Mouse (Mus musculus): ENCODE measurements around the gene Gm1527.
"Not testable (repeated sequence)": the region's sequence is repeated elsewhere in the genome, so short reads cannot be mapped to it uniquely, and the experiment has no call there.

Gene Gm1527

GRCm38 (mm10) chr3:28892317-28892716 lies at the start of gene Gm1527:
TSS of gene Gm1527 (plus strand) at chr3:28892617.
- no peak for DNase-seq (ENCODE audit: low read depth, low spot score)

- DNase-seq (ENCODE audit: low read depth, low spot score) = no peak
Measured at GRCm38 (mm10) chr3:28843231-28843630, 49.2 kb upstream of the Gm1527 start.

- no peak for DNase-seq (ENCODE audit: low read depth, low spot score)
Measured at GRCm38 (mm10) chr3:28847115-28847514, 45.3 kb upstream of the Gm1527 start.

- DNase-seq (ENCODE audit: low read depth, low spot score) = not testable (repeated sequence)
Measured at GRCm38 (mm10) chr3:28852174-28852573, 40.2 kb upstream of the Gm1527 start.

- DNase-seq (ENCODE audit: low read depth, low spot score) = not testable (repeated sequence)
Measured at GRCm38 (mm10) chr3:28859630-28860392, 32.6 kb upstream of the Gm1527 start.

- not testable (repeated sequence) for DNase-seq (ENCODE audit: low read depth, low spot score)
Measured at GRCm38 (mm10) chr3:28896966-28897365, 4.5 kb downstream of the Gm1527 start.

- DNase-seq (ENCODE audit: low read depth, low spot score) = no peak
Measured at GRCm38 (mm10) chr3:28965931-28966330, 73.5 kb downstream of the Gm1527 start.

- DNase-seq (ENCODE audit: low read depth, low spot score) = peak; percentile 63
Measured at GRCm38 (mm10) chr3:28968851-28969250, 76.4 kb downstream of the Gm1527 start.
